Mouse (Mus musculus) bone marrow, adult 2 months (tissue): Measurements from ENCODE around the gene Mfsd7a.

Source experiments
- CTCF ChIP-seq: fragments of 200-500 bp; IDR thresholded peaks from 2 replicates; pipeline ENCODE4 v1.5.1; 2011; ENCODE audit warnings: low read length, control low read depth; ENCODE audit not compliant: control insufficient read depth, insufficient read depth
- POLR2A ChIP-seq: fragments of 200-500 bp; IDR thresholded peaks from 2 replicates; pipeline ENCODE4 v1.6.1; 2011; ENCODE audit warnings: low read depth, mild to moderate bottlenecking, control low read depth, low read length, borderline replicate concordance; ENCODE audit not compliant: control insufficient read depth

GRCm38 (mm10) chr5:108433804-108434587, 14.7 kb downstream of the Mfsd7a start, which contains the start of gene Atp5k:
- TF ChIP-seq CTCF (peak; percentile 84), POLR2A (peak; percentile 53; the same call in 1 of the 2 replicates)
